Mouse (Mus musculus) neural tube, embryonic 10.5 days (tissue): ENCODE results near the gene Kank4.
"Not testable (repeated sequence)": the region's sequence is repeated elsewhere in the genome, so short reads cannot be mapped to it uniquely, and the experiment has no call there.

Experiments used
- DNase-seq: peaks from one replicate; pipeline ENCODE4 v3.0.0-alpha.2; 2017; ENCODE audit warnings: low spot score; ENCODE audit errors: extremely low spot score

Gene Kank4

DNA sequence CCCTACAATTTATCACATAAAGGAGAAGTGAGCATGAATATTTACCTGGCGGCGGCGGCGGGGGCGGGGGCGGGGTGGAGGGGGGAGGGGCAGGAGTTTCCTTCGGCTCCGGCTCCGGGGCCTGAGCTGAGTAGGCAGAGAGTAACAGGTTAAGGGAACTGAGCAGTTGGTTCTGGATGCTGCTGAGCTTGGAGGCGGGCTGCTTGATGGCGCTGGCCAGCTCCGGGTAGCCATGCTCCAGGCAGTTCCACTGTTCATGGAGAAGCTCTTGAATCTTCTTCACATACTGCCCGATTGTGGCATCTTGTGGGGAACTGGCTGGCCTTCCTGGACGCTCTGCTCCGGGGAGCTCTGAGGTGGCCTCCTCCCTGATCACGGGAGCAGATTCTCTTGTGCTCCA, 39.1 kb downstream of the Kank4 start:
- DNase-seq = no peak

DNA sequence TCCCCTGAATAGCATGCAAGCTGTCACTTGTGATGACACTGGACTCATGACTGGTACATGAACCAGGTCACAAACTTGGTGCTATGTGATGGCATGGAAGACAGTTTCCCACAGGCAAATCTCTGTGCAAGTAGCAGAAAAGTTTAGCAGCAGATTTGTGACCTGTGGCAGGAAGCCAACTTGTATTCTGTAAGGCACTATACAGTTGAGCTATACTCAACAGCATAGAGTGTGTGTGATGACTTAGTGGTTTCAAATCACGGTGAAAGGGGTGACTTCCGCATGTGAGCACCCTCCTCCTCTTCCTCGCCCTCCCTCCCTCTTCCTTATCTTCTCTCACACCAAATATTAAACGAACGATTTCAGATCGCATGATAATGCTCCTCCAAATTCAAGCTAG, 39.9 kb downstream of the Kank4 start:
- DNase-seq = no peak

DNA sequence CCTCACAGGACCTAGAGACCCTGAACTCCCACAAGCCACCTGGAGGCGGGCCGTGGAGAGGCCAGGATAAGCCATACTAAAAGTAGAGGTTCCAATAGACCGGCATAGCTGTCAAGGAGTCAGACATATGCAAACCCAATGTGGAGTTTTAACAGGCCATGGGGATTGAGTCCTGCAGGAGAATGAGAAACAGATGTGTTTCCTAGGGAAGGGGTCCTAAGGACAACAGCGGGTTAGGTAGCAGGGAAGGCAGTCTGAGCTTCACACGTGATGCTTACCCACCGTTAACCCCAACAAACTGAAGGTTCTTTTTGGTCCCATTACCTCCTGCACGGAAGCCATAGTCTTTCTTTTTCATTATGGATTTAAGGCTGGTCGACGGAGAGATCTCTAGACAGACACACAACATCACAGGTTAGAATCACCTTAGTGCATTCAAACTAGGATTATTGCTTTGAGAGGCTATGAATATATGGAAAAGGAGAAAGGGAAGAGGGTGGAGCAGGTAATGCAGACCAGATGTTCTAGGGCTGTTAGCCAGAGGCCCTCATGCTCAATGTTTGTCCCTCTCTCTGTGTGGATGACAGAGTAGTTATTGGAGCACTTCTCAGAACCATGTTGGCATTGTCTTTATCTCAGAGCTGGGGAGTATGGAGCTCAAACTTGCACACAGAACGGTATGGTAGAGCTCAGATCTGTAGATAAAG, 40.5 kb downstream of the Kank4 start:
- no peak for DNase-seq

DNA sequence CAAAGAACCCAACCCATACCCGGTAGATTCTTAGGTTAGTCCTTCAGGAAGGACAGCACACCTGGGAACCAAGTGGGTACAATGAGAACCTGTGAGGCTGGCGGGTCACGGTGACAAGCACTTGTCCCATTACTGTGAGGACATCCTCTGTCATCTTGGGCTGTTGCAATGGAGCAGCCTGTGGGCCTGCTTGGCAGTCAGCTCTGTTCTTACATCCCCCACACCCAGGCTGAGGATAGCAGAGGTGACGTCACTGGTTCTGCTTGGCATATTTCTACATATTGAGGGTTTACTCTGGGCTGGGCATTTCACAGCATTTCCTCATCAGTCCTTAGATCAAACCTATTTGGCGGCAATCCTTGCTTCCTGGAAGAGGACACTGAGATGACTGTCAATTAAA, 43.6 kb downstream of the Kank4 start:
- DNase-seq = no peak

DNA sequence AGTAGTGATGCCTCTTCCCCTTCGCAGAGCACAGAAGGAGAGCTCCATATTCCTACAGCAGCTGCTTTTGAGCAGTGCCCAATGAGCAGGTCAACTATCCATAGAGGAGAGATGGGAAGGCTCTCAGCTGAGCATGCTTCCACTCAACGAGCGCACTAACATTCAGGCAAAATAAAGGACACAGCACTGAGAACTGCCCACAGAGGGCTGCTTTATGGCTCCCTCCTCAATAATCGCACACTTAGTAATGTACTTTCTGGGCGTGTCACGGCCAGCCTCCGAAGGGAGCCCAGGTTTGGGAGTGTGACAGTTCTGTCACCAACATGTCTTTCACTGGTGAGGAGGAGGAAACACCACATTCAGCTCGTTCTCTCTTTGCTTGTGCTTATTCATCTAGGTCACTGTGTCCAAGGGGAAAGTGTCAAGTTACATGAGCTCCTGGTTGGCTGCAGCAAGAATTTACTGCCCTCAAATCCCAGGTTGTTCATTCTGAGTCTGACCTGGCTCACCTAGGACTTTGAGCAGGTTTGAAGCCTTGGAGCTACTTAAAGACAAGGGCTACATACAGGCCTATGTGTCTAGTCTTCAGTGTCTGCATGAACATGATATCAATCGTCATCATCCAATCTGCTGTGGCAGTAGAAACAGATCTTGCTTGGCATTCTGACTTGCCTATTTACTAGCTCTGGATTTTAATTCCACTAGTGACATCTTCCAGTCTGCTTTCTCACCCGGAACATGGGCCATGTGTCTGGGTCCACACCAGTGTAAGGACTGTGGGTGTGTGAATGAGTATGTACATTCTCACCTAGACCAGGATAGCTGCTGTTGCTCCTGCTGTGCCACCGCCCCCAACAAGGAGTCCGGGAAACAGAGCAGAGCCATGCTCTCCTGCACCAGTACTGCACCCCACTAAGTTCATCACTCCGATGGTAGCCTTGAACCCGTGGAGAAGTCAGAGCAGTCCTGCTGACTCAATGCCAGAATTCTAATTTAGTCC, 49.9 kb downstream of the Kank4 start:
- DNase-seq = no peak

DNA sequence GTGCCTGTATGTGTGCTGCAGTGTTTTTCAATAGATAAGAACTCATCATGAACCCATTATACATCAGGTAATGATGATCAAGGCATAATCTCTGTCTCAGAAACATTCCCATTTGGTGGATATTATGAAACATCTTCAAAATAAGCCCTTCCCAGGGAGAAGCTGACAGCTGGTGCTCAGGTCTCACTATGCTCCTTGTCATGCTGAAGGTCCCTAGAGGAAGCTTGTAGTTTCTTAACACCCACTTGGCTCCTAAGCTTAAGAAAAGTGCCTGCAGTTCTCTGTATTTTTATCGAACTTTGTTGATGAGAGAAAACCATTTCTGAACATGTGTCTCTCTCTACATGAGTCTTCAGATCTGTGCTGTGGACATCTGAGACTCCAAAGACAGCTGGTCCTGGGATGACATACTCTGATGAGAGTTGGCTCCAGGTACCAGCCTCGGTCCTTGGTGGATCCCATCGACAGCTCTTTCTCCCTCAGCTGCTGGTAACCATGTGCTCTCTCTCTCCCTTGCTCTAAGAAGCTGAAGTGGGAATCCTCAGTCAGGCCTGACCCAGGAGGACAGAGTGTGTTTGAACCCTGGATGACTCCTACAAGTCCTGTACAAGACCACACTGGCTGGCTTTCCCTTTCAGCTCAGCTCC, 58.3 kb downstream of the Kank4 start:
- no peak for DNase-seq

DNA sequence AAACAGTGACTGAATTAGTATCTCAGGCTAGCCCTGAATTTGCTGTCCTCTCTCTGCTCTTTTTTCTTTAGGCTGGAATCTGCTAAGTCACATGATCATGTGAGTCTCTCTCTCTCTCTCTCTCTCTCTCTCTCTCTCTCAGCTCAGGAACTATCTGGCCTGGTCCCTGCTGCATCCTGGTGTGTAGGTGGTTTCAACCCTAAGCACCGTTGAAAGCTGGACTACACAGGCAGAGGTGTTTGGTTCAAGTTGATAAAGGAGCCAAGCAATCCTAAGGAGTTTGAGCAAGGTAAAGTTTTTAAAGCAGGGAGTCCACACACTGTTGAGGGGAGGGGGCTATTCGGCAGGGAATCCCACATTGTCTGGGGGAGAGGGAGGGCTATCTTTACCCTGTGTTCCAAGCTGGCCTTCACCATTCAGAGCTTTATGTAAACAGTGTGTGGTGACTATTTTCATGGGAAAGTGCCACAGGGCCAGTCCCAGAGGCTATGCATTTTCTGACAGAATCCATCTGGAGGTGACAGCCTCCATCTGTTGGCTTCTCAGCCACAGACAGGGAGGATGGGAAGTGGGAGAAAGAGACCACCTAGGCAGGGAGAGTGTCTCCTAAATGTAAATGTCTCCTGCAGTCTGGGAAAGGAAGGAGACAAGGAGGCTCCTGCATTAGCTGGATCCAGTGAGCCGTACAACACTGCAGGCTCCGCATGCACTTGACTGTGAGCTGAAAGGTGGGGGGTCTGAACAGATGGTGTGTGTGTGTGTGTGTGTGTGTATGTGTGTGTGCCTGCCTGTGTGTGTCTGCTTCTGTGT, 59.1 kb downstream of the Kank4 start:
- no peak for DNase-seq

DNA sequence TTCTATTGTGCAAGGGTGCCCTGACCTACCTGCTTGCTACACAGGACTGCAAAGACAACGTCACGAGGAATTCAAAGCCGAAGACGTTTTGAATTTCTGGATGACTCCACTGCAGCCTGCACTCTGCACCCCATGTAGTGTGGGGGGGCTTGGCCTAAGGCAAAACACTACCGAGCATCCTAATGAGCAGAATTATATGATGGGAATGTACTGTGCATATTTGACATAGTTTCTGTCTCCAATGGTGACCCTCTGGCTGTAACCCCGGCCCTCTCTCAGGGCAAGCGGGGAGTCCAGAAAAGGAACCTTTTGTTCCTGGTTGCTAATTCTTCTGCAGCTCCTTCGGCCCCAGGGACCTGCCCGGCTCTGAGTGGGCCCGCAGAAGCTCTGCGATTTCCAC, 61.2 kb downstream of the Kank4 start:
- no peak for DNase-seq

DNA sequence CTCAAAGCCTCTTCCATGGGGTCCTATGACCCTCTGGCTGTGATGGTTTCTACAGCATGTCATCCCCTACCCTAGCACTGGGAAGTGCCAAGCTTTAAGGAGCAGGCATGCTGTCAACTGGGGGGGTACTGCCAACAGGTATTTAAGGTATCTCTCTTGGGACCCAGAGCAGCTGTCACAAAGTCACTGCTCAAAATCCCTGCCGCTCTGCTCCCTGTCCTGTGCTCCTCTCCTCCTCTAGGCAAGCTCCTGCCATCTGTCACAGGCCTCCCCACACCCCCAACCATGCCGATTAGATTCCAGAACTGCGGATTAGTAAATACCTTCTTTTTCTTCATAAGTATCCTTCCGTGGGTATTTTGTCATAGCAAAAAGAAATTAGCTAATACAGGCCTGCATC, 62.9 kb downstream of the Kank4 start:
- DNase-seq = no peak

DNA sequence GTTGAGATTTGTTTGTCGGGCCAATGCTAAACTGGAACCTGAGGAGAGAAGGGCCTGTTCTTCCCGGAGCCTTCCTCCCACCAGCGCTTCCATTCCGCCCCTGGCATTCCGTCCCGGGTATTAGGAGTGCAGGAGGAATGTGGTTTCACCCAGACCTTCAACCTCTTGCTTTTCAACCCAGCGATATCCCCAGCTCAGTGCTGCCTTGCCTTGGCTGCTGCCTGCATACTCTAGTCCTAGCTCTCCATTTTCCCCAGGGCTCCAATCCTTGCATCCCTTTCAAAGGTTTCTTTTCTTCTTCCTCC, 73.5 kb downstream of the Kank4 start:
- peak; percentile 44 for DNase-seq

DNA sequence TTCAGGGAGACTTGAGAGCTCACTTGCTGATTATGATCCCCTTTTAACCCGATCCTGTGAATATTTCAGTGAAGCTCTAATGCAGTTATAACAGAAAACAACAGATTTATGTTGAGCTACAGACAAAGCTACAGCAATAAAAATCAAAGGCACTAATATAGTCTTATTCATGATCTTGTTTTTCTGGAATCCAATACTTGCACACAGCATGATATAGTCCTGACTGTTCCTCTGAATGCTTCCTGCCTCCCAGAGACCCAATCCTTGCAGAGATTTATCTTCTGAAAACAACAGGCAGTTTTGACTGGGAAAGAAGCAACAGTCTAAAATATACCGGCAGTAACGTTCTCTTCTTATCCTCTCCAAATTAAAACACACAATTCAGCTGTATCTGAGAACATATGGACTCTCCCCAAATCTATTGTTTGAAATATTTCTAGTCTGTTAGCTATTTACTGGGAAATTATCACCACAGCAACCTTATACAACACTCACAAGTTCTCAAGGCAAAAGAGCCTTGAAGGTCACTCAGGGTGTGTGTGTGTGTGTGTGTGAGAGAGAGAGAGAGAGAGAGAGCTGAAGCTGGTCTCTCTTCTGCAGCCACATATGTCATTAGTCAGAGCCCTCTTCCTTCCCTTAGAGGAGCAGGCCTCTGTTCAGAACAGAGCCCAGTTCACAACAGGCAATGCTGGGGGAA, 74.0 kb downstream of the Kank4 start:
- DNase-seq = no peak

DNA sequence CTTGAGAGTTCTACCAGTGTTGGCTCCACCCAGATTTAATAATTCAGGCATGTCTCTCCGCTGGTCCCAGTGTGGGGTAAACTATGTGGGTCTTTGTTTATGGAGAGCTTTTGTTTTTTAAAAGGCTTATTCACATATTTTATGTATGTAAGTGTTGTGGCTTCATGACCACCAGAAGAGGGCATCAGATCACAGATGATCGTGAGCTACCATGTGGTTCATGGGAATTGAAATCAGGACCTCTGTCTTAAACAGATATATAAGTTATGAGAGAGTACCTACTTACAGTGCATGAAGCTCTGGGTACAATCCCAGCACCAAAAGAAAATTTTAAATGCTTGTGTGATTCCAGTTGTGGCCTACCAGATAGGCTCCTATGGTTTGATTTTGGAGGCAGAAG, 77.6 kb downstream of the Kank4 start:
- DNase-seq = no peak

DNA sequence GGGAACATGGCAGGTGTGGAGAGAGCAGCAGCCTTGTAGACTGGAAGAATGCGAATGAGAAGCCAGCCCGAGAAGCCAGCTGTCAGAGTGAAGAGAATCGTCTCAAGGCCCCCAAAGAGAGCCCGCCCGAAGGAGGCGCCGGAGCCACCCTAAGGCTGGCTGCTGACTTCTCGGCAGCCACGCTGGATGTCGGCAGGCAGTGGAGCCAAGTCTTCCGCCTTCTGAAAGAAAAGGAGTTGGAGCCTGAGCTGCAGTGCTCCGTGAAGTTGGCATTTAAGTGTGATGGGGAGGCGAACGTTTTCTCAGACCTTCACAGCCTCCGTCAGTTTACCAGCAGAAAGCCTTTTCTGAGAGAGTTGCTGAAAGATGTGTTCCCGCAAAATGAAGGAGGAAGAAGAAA, 83.7 kb downstream of the Kank4 start:
- no peak for DNase-seq

DNA sequence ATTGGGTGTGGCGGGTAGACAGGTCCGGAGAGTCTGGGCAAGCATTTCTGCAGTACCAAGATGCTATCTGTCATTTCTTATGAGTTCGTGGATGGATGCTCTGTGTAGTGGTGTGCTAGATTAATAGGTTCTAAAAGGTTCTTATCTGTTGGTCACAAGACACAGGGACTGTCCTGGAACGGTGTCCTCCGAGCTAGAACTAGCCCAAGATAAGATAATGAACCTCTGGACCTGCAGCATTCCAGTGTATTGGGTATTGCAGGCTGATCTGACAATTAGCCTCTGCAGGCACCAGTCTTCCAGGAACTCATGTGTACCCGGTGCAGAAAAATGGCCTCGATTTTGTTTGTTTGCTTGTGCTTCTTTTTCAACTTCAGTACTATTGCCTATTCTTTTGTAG, 88.6 kb downstream of the Kank4 start:
- DNase-seq = no peak

DNA sequence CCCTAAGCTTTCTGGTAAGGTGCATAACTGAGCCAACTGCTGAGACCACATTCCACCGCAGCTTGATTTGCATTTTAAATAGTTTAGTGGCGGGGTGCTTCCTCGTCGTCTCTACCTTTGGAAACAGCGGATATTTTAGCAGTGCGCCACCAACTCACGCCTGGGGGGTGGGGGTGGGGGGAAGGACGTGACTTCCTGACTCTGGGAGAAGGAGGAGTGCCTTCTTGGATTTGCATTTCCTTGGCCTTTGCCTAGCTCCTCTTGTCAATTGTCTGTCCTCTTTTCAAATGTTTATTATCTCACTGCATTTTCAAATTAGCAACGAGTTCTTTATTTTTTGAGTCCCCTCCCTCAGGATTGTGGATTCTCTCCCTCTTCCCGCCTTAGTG, 89.4 kb downstream of the Kank4 start:
- peak; percentile 27 for DNase-seq

DNA sequence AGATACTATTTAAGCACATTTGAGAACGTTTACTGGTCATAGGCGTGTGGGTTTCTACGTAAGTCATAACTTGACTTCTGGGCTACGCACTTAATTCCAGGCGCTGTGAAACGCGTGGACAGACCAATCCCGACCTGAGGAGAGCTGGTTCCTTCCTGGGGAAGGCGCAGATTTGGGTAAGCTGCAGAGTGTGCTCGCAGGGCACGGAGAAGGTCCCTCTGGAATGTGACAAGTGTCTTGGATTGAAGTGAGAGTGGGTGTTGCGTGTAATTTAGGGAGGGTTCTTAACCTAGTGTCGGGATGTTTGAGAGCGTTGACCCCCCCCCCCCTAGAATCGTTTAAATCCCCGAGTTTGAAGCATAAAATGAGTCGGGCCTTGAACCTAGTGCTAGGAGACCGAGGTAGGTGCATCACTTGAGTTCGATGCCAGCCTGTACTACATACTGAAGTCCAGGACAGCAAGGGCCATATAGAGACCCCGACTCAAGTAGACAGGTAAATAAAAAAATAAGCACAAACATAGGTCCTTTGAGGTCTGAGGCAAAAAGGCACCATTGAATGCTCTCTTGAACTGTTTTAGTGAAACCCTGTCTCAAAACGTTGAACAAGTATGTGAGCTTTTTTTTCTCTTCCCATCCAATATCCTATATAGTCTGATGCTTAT, 89.9 kb downstream of the Kank4 start:
- DNase-seq = peak; percentile 42

DNA sequence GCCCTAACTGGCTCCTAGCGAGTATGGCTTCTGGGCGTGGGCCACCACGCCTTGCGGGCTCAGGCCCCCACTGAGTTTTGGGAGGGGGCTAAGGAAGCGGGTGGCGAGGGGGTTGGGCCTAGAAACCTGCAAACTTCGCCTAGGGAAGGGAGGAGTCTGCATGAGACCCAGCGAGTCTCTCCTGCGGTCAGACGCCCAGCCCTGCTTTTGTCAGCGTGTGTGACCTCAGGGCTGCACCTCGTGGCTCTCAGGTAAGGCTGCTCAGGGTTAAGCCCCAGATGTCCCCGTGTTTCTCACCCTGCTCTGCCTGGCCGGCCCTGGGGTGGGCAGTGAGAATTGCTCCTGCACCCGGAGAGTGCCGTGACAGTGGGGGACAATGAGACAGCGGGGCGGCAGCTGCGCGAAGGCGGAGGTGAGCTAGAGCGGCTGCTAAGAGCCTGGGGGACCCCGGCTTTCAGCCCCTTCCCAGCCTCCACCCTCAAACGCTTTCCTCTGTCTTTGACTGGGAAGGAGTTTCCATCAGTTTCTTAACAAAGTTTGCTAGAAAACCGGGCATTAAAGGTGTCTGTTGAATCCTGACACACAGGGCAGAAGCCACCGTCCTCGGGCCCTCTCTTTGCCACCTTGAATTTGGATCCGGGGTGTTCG, 90.6 kb downstream of the Kank4 start, which contains the start of gene L1td1:
TSS of gene L1td1 (plus strand) at position 145 of the 648 bp plus-strand sequence.
- peak; percentile 49 for DNase-seq

DNA sequence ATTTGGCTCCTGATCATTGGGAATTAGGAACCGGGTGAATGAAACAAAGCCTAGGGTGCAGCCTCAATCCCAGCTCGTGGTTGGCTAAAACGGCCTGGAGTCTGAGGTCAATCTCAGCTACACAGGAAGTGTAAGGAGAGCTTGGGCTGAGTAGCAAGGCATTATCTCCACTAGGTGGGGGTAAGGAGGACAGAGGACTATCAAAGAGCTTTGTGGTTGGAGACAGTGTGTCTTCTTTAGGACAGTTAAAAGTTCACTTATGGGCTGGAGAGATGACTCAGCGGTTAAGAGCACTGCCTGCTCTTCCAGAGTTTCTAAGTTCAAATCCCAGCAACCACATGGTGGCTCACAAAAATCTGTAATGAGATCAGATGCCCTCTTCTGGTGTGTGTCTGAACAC, 91.9 kb downstream of the Kank4 start:
- no peak for DNase-seq

DNA sequence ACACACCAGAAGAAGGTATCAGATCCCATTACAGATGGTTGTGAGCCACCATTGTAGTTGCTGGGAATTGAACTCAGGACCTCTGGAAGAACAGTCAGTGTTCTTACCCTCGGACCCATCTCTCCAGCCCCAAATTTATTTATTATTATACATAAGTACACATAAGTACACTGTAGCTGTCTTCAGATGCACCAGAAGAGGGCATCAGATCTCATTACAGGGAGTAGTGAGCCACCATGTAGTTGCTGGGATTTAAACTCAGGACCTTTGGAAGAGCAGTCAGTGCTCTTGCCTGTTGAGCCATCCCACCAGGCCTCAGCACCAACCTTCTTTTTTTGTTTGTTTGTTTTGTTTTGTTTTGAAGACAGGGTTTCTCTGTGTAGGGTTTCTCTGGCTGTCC, 92.7 kb downstream of the Kank4 start:
- DNase-seq = not testable (repeated sequence)

DNA sequence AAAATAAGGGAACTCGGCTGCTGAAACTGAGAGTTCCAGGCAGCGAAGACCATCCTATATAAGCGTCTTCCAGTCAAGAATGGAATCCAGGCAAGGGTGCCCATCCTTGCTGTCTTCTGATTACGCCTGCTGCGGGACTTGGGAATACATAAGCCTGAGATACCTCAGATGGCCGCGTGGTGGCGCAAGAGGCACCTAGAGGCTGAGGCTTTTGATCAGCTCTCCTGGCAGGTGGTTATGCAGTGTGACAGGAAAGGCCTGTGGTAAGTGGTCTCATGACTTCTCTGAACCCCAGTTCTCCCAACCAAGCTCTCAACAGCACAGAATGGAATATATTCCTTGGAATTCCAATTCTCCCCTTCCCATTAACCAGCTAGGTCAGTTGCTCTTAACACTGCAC, 94.9 kb downstream of the Kank4 start:
- DNase-seq = peak; percentile 79
